Mouse (Mus musculus): ENCODE measurements around the gene Ankrd34b. TPM values are rescaled to one million over a fixed set of nuclear protein-coding genes. Genes with fewer than 3 reads are reported as not detected.
A peak's percentile ranks its signal among the peaks of the same experiment; 100 is the strongest.

Gene Ankrd34b
- 0.18 and 0.23 TPM in 2 replicates for polyA plus RNA-seq (2015; fragmentation: Nextera tagmentation; extraction: Ambion mirVana)

DNA sequence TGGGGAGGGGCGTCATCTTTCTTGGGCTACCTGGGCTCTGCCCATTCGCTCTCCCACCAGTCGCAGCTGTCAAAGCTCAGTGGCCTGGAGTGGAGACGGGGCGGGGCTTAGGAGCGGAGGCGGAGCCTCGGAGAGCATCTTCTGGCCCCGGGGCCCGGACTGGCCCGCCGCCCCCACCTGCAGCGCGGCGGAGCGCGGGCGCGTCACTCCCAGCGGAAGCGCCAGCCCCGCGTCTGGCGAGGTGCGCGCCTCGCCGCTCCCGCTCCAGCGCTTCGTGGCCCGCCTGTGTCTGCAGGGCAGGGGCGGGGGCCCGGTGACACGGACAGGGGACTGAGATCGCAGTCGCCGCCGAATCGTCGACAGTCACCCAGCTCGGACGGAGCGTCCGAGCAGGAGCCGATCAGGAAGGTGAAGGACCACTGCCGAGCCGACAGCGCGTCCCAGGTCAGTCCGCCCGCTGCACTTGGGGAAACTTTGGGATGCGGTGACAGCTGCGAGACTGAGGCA lies at the start of gene Ankrd34b:
Gene Ankrd34b, plus strand, starts transcription at position 139 of the 507 bp plus-strand sequence.
- no peaks in the 10 kb centered on the region for H3K36me3 ChIP-seq
- peak within 1 kb of the TSS; percentile 100 for H3K4me2 ChIP-seq
- no peak; the same call in 1 of the 2 replicates for ATAC-seq (ENCODE audit: extremely low read depth, insufficient number of reproducible peaks, low FRiP score, low TSS enrichment)
- peaks cover 71% of the 10 kb centered on the region for H3K27me3 ChIP-seq (replicated peaks)
- H3K9me3 ChIP-seq = no peaks in the 10 kb centered on the region
- no peak within 1 kb of the TSS for H3K27ac ChIP-seq (replicated peaks)
- peak within 1 kb of the TSS; percentile 68 for H3K4me3 ChIP-seq
- H3K4me1 ChIP-seq = peaks cover 20% of the 10 kb centered on the region
- under 1% methylated on average over 46 of the region's 54 CpGs for WGBS
- H3K9ac ChIP-seq = peak within 1 kb of the TSS; percentile 77

DNA sequence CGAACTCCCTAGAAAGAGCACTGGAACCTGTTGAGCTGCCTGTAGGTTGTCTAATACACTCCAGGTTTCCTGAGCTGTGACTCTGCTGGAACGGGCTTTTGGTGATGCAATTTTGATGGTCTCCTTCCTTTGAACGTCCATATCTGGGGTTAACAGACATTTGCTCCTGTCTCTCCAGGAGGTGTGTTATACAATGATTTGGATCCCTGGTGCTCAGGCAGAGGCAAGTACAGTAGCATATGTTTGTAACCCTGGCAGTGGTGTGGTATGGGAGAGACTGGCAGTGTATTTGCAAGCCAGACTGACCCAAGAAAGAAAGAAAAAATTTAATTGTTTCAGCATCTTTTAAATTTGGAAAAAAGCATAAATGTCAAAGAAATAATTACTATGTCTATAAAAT lies 38.3 kb upstream of the Ankrd34b start:
- Histone ChIP-seq H3K27me3 (replicated peaks) (no peaks in the 10 kb centered on the region), H3K36me3 (peaks cover 15% of the 10 kb centered on the region), H3K4me2 (no peak overlapping the region), H3K9me3 (no peaks in the 10 kb centered on the region), H3K9ac (no peak overlapping the region), H3K4me1 (no peaks in the 10 kb centered on the region), H3K27ac (replicated peaks) (no peak overlapping the region), H3K4me3 (no peak overlapping the region)
- ATAC-seq (ENCODE audit: extremely low read depth, insufficient number of reproducible peaks, low FRiP score, low TSS enrichment) = no peak
- WGBS = 71% methylated on average over 3 of the region's 3 CpGs

DNA sequence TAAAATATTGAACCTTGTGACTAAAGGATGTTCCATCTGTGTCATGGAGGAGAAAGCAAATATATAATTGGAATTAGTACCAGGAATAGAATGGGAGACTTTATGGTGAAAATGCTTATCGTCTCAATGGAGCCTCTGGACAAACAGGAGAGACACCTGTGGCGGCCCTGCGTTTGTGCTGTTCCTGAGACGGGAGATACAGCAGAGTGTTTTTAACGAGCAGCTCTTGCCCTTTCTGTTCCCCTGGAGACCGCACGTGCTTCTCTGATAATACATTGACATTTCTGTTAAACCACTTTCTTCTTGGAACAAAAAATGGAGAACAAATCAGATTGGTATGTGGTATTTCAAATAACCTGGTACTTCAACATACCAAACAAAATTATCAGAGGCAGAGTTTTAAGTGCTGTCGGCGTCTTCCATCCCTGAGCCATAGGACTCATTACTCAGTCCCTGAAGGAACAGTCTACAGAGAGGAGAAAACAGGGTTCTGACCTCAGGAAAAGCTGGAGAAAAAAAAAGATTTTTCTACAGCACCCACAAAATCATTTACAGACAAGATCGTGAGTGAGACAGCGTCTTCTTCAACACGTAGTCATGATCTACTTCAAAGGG lies 32.5 kb upstream of the Ankrd34b start:
- no peaks in the 10 kb centered on the region for H3K9me3 ChIP-seq
- no peaks in the 10 kb centered on the region for H3K36me3 ChIP-seq
- no peak overlapping the region for H3K27ac ChIP-seq (replicated peaks)
- no peak overlapping the region for H3K9ac ChIP-seq
- ATAC-seq (ENCODE audit: extremely low read depth, insufficient number of reproducible peaks, low FRiP score, low TSS enrichment) = no peak
- no peak overlapping the region for H3K4me3 ChIP-seq
- no peak overlapping the region for H3K4me2 ChIP-seq
- WGBS = 75% methylated on average over 12 of the region's 12 CpGs
- no peaks in the 10 kb centered on the region for H3K4me1 ChIP-seq
- H3K27me3 ChIP-seq (replicated peaks) = no peaks in the 10 kb centered on the region

- WGBS = 63% methylated on average over 11 of the region's 11 CpGs
- no peak for ATAC-seq (ENCODE audit: extremely low read depth, insufficient number of reproducible peaks, low FRiP score, low TSS enrichment)
These were observed 27.0 kb upstream of the Ankrd34b start for GRCm38 (mm10) chr13:92398491-92399384.

GRCm38 (mm10) chr13:92402063-92402462 lies 23.6 kb upstream of the Ankrd34b start:
- Histone ChIP-seq H3K9me3 (no peaks in the 10 kb centered on the region), H3K27ac (replicated peaks) (no peak overlapping the region), H3K36me3 (no peaks in the 10 kb centered on the region), H3K27me3 (replicated peaks) (no peaks in the 10 kb centered on the region), H3K4me2 (no peak overlapping the region), H3K4me3 (no peak overlapping the region), H3K4me1 (no peaks in the 10 kb centered on the region), H3K9ac (no peak overlapping the region)
- no peak for ATAC-seq (ENCODE audit: extremely low read depth, insufficient number of reproducible peaks, low FRiP score, low TSS enrichment)
- 16% methylated on average over 2 of the region's 2 CpGs for WGBS

More at GRCm38 (mm10) chr13:92398491-92399384, 27.0 kb upstream of the Ankrd34b start:
- Histone ChIP-seq H3K27ac (replicated peaks) (no peak overlapping the region), H3K4me2 (no peak overlapping the region), H3K27me3 (replicated peaks) (no peaks in the 10 kb centered on the region), H3K4me1 (no peaks in the 10 kb centered on the region), H3K36me3 (no peaks in the 10 kb centered on the region), H3K9ac (no peak overlapping the region), H3K9me3 (no peaks in the 10 kb centered on the region), H3K4me3 (no peak overlapping the region)

DNA sequence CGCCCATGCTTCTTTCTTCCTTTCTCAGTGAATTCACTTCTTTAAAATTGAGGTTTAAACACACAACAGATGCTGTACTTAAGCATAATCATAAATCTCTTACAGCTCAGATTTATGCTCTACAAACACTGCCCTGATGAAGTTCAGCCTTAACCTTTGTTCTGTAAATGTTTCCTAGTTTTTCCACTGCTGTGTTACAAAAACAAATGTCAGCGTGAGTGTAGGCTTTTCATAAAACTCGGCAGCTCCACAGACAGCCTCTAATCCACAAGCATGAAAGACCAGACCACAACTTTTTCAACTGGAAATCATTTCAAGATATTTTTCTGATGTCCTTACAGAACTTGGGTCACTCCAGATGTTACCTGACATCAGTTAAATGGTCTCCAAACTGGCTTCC lies 22.2 kb upstream of the Ankrd34b start:
- H3K4me3 ChIP-seq = no peak overlapping the region
- no peak for ATAC-seq (ENCODE audit: extremely low read depth, insufficient number of reproducible peaks, low FRiP score, low TSS enrichment)
- H3K9me3 ChIP-seq = no peaks in the 10 kb centered on the region
- no peak overlapping the region for H3K27ac ChIP-seq (replicated peaks)
- no peaks in the 10 kb centered on the region for H3K27me3 ChIP-seq (replicated peaks)
- H3K4me2 ChIP-seq = no peak overlapping the region
- no peak overlapping the region for H3K9ac ChIP-seq
- H3K4me1 ChIP-seq = no peaks in the 10 kb centered on the region
- no peaks in the 10 kb centered on the region for H3K36me3 ChIP-seq
- 76% methylated on average over 3 of the region's 3 CpGs for WGBS

DNA sequence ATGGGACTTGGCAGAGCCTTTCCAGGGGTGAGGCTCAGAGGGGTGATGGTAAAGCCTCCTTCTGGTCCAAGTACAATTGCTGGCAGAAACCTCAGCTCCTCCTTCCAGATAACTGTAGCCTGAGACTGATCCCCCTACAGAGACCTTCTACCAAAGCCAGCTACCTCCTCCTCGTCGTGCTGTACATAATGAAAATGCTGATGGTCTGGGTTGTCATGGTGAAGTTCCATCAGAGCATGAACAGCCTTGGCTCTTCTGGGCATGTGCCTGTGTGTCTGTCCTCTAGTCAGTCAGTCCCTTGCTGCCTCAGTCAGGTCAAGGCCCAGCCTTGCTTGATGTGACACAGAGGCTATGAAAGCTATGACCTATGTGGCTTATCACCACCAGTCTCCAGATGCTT lies 15.2 kb upstream of the Ankrd34b start:
- no peaks in the 10 kb centered on the region for H3K9me3 ChIP-seq
- no peak for ATAC-seq (ENCODE audit: extremely low read depth, insufficient number of reproducible peaks, low FRiP score, low TSS enrichment)
- H3K4me1 ChIP-seq = no peaks in the 10 kb centered on the region
- no peaks in the 10 kb centered on the region for H3K36me3 ChIP-seq
- H3K9ac ChIP-seq = no peak overlapping the region
- no peak overlapping the region for H3K4me3 ChIP-seq
- H3K27me3 ChIP-seq (replicated peaks) = no peaks in the 10 kb centered on the region
- no peak overlapping the region for H3K4me2 ChIP-seq
- no peak overlapping the region for H3K27ac ChIP-seq (replicated peaks)
- WGBS = 81% methylated on average over 2 of the region's 2 CpGs

GRCm38 (mm10) chr13:92419630-92420029 lies 6.1 kb upstream of the Ankrd34b start:
- Histone ChIP-seq H3K4me1 (no peaks in the 10 kb centered on the region), H3K4me2 (no peak overlapping the region), H3K4me3 (no peak overlapping the region), H3K9ac (no peak overlapping the region), H3K9me3 (no peaks in the 10 kb centered on the region), H3K27ac (replicated peaks) (no peak overlapping the region), H3K36me3 (no peaks in the 10 kb centered on the region), H3K27me3 (replicated peaks) (peaks cover 35% of the 10 kb centered on the region)
- 71% methylated on average over 11 of the region's 11 CpGs for WGBS
- ATAC-seq (ENCODE audit: extremely low read depth, insufficient number of reproducible peaks, low FRiP score, low TSS enrichment) = no peak

DNA sequence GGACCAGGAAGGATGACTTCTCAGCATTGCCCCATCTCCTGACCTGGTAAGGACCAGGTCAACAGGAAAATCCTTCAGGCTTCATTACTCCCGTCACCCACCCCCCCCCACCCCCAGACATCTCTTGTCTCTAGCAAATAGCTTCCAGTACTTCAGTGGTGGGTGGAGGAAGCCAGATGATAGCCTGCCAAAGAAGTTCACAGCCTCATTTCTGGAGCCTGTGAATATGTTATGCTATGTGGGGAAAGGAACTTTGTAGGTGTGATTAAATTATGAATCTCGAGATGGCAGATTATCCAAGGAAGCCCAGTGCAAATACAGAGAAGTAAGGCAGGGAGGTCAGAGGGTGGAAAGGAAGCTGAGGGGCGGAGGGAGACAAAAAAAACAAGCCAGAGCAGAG lies 2.0 kb upstream of the Ankrd34b start:
- Histone ChIP-seq H3K4me3 (no peak overlapping the region), H3K36me3 (no peaks in the 10 kb centered on the region), H3K9me3 (no peaks in the 10 kb centered on the region), H3K4me1 (peaks cover 20% of the 10 kb centered on the region), H3K27ac (replicated peaks) (no peak overlapping the region), H3K4me2 (no peak overlapping the region), H3K9ac (no peak overlapping the region), H3K27me3 (replicated peaks) (peaks cover 76% of the 10 kb centered on the region)
- 41% methylated on average over 3 of the region's 3 CpGs for WGBS
- no peak for ATAC-seq (ENCODE audit: extremely low read depth, insufficient number of reproducible peaks, low FRiP score, low TSS enrichment)

- H3K4me1 ChIP-seq = peaks cover 20% of the 10 kb centered on the region
- H3K27me3 ChIP-seq (replicated peaks) = peaks cover 67% of the 10 kb centered on the region
- no peak for ATAC-seq (ENCODE audit: extremely low read depth, insufficient number of reproducible peaks, low FRiP score, low TSS enrichment)
- no peak overlapping the region for H3K27ac ChIP-seq (replicated peaks)
- under 1% methylated on average over 67 of the region's 92 CpGs for WGBS
- no peaks in the 10 kb centered on the region for H3K9me3 ChIP-seq
- H3K4me3 ChIP-seq = peak overlapping the region; percentile 68
- H3K9ac ChIP-seq = peak overlapping the region; percentile 77
- H3K36me3 ChIP-seq = no peaks in the 10 kb centered on the region
- H3K4me2 ChIP-seq = peak overlapping the region; percentile 100
These were observed 777 bp downstream of the Ankrd34b start for GRCm38 (mm10) chr13:92426294-92427051.

DNA sequence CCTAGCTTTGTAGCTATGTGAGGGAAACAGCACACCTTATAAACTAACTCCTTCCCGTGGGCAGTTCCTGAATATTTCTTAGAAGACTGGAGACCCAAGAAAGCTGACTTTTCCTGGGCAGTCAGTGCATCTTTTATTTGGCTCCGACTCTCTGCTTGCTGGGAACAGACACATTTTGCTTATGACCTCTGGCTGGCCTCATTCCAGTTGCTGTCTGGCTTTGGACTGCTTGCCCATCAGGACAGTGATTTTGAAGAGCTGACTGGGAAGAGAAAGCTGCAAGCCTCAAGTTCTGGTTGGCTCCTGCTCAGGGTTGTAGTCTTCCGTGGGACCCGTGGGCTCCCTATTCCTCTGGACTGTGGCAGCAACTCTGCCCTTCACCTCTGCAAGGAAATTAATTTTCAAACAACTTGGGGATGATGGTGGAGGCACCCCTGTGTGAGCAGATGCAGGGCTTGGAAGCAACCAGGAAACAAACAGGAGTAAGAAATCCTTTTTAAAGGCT lies 1.7 kb downstream of the Ankrd34b start:
- Histone ChIP-seq H3K4me2 (peak overlapping the region; percentile 100), H3K9me3 (no peaks in the 10 kb centered on the region), H3K36me3 (no peaks in the 10 kb centered on the region), H3K27ac (replicated peaks) (no peak overlapping the region), H3K4me3 (peak overlapping the region; percentile 68), H3K4me1 (peaks cover 20% of the 10 kb centered on the region), H3K27me3 (replicated peaks) (peaks cover 67% of the 10 kb centered on the region), H3K9ac (no peak overlapping the region)
- ATAC-seq (ENCODE audit: extremely low read depth, insufficient number of reproducible peaks, low FRiP score, low TSS enrichment) = no peak
- WGBS = 41% methylated on average over 4 of the region's 4 CpGs

All from heart, embryonic 13.5 days (tissue).